Mouse (Mus musculus) layer of hippocampus, adult 18-20 months (tissue): ENCODE measurements around the gene Tmprss2. TPM values are rescaled to one million over a fixed set of nuclear protein-coding genes. Genes with fewer than 3 reads are reported as not detected.
"Not testable (repeated sequence)": the region's sequence is repeated elsewhere in the genome, so short reads cannot be mapped to it uniquely, and the experiment has no call there.

Source experiments
- DNase-seq, 2 experiments: peaks; one replicate each; pipeline ENCODE4 v3.0.0; 2022; ENCODE audit warnings: low spot score in 2 of 2
- total RNA-seq, 2 experiments: library from RNA; stranded (reverse); gene quantifications; 2 replicates each; pipeline ENCODE4 v1.2.3; 2021

Gene Tmprss2
- total RNA-seq, 2 experiments from 2014 or later, result not detected

DNA sequence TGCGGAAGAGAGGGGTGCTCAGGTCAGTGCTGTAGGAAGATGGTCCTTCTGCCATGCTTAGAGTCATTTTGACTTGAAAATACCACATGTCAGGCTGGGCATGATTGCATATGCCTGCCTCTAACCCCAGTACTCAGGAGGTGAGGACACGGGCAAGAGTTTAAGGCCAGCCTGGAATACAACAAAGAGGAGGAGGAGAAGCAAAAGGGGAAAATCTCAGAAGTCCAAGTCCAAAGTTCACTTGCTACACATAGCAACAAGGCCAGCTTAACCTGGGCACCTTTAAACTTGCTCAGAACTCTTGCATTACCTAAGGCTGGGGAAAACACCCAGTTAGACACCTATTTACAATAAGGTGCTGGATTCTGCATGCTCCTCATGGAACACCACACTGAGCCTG lies 19.5 kb downstream of the Tmprss2 start:
- DNase-seq, result no peak

DNA sequence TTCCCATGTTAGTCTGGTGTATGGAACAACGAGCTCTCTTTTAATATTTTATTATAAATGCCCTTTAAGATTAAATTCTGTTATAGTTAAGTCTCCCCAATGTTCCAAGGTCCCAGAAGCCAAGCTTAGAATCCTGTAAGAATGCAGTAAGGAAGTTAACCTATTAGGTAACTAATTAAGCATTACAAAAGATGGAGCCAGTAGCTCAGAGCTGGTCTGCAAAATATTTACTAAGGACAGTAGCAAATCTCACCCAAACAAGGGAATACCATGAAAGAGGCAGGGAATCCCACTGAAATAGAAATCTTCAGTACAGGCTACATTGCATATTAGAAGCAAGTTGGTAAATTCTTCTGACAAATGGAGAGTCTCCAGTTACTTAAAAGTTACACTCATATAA lies 28.1 kb downstream of the Tmprss2 start:
- not testable (repeated sequence) for DNase-seq

DNA sequence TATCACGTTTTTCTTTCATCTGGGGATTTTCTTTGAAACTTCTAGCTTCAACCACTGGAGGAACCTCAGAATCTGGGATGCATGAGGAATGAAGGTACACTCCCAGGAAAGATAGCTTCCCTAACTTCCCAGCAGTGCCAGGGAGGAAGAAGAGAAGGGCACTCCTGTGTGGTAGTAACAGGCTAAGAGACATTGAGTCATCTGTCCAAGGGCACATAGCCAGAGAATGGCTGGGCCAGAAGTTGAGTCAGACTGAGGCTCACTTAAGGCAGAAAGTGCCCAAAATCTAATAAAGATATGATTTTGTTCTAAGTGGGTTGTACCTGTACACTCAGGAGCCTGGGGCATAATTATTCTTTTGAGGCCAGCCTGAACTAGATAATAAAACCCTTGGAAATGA lies 41.6 kb downstream of the Tmprss2 start:
- no peak for DNase-seq

DNA sequence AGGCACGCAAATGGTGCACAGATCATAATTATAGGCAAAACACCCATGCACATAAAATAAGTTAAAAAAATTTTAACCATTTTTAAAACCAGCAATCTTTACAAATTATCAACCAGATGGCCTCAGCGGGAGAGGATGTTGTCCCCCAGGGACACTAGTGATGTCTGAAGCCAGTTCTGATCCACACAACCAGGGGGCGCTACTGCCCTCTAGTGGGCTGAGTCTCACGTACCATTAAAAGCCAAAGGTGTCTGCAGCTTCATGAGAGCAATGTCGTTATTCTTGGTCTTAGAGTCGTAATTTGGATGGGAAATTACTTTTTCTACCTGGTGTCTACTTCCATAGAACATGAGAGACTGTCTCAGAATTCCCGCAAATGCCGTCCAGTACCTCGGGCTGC lies 42.3 kb downstream of the Tmprss2 start:
- peak; percentile 29 to 67 for DNase-seq

DNA sequence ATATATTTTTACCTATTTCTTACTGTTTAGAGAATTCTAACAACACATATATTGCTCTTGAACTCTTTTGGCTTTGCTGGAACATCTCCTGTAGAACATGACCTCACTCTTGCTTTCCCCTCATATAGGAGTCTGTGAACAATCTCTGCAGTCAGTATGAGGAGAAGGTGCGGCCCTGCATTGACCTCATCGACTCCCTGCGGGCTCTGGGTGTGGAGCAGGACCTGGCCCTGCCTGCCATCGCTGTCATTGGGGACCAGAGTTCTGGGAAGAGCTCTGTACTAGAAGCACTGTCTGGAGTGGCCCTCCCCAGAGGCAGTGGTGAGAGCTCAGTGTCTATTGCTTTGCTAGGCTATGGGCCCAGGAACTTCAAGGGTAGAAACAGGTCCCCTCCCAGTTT lies 66.7 kb downstream of the Tmprss2 start:
- DNase-seq, result no peak

DNA sequence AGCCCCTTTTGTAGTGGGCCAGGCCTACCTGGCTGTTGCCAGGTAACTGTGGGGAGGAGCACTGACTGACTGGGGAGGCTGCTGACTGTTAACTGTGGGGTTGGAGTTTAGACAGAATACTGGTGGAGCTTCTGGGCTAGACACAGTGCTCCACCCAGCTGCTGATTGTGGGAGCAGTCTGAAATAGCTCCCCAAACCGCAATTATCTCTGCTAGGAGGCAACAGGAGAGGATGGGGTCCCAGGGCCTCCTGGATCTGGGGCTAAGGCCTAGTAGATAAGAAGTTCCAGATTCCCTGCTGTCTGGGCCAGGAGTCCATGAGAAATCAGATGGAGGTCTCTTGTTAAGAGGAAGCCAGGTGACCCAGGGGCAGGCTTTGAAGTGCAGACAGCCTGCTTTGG lies 74.1 kb downstream of the Tmprss2 start:
- DNase-seq, result no peak

DNA sequence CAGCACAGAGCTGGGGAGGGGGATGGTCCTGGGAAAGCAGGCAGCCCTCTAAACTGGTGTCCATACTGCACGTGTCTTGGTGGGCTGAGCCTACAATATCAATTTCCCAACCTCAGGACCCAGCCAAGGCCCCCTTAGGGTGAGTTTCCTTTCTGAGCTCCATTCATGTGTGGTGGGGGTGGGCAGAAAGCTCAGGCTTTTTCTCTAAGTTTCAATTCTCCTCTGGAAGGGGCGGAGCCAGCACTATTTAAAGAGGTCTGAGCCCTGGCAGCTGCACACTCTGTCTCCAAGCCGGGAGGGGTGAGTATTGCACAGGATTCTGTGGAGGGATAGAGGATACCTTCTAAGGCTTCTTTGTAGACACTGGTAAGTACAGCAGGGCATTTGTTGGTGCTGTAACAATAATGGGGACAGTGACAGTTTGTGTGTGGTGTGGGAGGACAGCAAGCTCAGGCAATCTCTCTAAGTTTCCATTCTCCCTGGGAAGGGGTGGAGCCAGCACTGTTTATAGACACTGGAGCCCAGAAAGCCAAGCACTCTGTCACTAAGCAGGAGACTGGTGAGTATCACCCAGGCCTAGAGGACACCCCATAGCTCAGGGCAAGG lies 75.1 kb downstream of the Tmprss2 start:
- DNase-seq, result peak; percentile 3 to 32

DNA sequence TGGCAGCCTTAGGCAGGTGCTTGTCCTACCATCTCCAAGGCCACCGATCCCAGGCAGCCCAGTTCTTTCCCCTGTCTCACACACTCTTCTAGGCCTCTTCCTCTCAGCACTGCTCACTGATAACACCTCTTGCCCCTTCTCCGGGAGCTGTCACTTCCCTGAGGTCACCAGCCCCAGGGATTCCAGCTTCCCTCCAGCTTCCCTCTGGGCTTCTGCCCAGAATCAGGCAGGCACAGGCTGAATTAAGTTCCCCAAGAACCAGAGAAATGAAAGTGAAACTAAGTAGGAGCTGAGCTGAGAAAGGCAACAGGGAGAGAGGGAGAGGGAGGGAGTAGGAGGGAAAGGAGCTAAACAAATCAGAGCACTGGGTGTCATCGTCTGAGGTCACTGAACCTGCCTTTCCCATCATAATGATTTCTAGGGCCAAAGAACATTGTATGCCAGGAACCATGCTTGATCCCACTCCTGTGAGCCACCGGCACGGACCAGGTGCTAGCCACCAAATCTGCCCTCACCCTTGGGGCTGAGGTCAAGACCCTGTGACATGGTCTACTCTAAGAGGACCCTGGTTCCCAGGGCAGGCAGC lies 76.0 kb downstream of the Tmprss2 start:
- peak; percentile 3 to 30 for DNase-seq

DNA sequence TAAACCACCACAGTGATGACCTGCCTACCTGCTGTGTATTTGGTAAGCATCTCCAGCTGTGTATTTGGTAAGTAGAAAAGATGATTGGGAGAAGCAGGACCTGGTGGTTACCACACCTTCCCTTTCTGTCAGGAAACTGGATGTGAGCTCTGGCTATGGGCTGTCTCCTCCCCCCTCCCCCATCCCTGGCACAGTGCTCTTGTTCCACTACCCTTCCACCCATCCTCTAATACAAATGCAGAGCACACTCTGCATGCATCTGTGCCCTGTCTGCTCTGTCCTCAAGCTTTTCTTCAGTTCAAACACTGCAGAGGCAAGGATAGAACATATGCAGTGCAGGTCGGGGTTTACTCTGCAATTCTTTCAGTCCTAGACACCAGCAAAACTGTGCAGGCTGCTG lies 76.5 kb downstream of the Tmprss2 start:
- DNase-seq, result peak in 1 of 2 experiments; percentile 1

DNA sequence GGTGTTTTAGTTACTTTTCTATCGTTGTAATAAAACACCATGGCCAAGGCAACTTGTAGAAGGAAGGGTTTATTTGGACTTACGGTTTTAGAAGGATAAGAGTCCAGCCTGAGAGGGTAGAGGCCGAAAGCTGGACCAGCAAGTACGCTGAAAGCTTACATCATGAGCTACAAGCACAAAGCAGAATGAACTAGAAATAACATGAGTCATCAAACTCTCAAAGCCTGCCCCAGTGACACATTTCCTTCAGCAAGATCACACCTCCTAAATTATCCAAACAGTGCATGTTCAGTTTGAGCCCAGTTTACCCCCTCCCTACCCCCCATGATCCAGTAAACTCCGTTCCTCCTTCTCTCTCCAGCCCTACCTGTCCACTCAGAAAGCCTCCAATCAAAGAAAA lies 77.2 kb downstream of the Tmprss2 start:
- DNase-seq, result no peak

DNA sequence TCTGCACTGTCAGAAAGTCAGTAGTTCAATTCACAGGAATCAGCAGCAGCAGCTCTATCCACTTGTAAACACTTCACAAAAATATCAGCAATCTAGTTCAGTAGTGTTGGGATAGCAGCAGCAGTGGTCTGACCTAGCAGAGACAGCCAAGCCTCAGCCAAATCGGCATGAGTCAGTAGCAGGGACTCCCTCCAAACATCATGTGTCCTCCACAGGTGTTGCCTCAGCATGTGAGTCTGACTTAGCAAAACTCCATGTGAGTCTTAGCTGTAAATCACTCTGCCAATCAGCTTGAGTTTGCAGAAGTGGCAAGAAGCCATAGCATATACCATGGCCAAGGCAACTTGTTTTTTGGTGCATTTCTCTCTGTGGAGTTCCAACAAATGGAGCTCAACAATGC lies 77.9 kb downstream of the Tmprss2 start:
- DNase-seq, result no peak

DNA sequence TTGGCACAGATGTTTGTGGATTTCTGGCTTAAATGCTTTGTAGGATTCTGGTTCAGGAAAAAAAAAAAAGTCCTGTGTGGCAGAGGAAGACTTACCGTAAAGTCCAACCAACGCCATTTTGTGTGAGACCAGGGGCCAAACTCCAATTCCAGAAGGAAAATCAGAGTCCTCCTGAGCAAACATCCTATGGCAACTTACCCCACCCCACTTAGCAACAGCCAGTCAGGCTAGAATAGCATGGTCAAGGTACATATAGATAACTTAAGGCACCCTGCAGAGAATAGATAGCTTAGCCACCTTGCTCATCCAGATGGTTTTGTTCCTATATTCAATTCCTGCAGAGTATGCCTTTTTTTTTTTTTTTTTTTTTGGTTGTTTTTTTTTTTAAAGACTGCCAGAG lies 81.8 kb downstream of the Tmprss2 start:
- DNase-seq, result no peak

DNA sequence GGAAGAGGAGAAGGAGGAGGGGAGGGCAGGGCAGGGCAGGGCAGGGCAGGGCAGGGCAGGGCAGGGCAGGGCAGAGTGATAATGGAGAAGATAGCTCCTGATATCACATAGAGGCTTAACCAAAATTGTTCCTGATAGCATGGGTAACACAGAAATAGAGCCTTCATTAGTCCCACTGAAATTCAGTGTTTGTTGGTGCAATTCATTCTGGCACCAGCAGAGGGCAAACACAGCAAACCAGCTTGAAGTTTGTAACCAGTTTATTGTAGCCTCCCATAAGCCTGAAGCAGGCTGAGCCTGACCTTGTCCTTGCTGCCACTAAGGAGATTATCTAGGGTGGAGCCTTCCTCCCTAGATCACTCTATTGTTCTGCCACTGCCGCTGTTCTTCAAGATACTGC lies 88.0 kb downstream of the Tmprss2 start:
- peak; percentile 9 to 76 for DNase-seq

DNA sequence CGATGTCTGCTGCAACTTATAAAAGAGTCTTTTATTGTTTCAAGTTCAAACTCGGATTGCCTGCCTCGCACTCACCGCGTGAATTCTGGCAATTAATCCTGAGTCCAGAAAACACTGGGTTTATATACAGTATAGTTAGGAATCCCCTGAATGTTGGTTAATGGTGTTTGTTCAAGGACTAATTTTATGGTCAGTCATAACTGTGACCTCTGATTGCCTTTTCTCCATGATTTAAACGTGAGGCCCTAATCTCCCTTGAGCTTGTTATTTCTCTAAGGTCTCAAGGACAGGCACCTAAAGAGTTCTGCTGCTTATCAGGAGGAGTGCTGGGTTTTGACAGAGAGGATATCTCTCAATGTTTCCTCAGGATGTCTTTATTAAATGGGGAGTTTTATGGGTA lies 89.0 kb downstream of the Tmprss2 start:
- DNase-seq, result no peak

DNA sequence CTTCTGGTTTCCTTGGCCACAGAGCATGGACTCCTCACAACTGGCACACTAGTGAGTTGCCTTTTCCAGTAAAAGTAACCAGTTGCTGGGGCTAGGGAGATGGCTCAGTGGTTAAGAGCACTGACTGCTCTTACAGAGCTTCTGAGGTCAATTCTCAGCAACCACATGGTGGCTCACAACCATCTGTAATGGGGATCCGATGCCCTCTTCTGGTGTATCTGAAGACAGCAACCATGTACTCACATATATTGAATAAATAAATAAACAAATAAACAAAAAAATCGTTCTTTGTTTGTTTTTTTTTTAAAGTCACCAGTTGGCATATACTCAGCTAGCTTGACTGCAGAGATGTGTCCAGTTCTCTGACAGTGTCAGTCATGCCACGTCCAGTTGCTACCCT lies 94.7 kb downstream of the Tmprss2 start:
- DNase-seq, result no peak

Other genes with a start within 250 kb of the Tmprss2 start
- under 1 TPM; 0.62 to 0.86 TPM for gene Mx1, start 148.3 kb downstream of the Tmprss2 start, total RNA-seq
- not detected for gene Fam3b, start 96.4 kb downstream of the Tmprss2 start, total RNA-seq
- gene Ripk4, start 152.6 kb upstream of the Tmprss2 start, total RNA-seq, result 1 to 10 TPM in 1 of 2 experiments, under 1 TPM in 1; 0.92 to 1.3 TPM
- 10 to 100 TPM; 23.4 to 24.5 TPM for gene Prdm15, start 240.7 kb upstream of the Tmprss2 start, total RNA-seq